Mouse (Mus musculus): Measurements from ENCODE around the gene Cblb. TPM values are rescaled to one million over a fixed set of nuclear protein-coding genes. Genes with fewer than 3 reads are reported as not detected.

Cblb gene
- polyA plus RNA-seq, 1 experiment from 2014 or later: 31.5 TPM

GRCm38 (mm10) chr16:52114473-52114872 lies 83.4 kb downstream of the Cblb start:
- H3K4me2 ChIP-seq (replicated peaks): no peak overlapping the region
- ATAC-seq (ENCODE audit: low FRiP score, low read depth): no peak
- no peak overlapping the region for H3K4me3 ChIP-seq
- H3K4me1 ChIP-seq: peaks cover 9% of the 10 kb centered on the region; the same call in 1 of the 2 replicates
- H3K9me3 ChIP-seq: no peaks in the 10 kb centered on the region
- H3K27ac ChIP-seq: no peak overlapping the region
- WGBS: 68% methylated on average over 4 of the region's 4 CpGs
- H3K27me3 ChIP-seq (replicated peaks): no peaks in the 10 kb centered on the region
- H3K36me3 ChIP-seq: peaks cover 4% of the 10 kb centered on the region
- H3K9ac ChIP-seq: no peak overlapping the region

GRCm38 (mm10) chr16:52119003-52119402 lies 88.0 kb downstream of the Cblb start:
- peaks cover 4% of the 10 kb centered on the region; the same call in 1 of the 2 replicates for H3K36me3 ChIP-seq
- ATAC-seq (ENCODE audit: low FRiP score, low read depth): no peak
- H3K4me1 ChIP-seq: peaks cover 6% of the 10 kb centered on the region; the same call in 1 of the 2 replicates
- H3K4me2 ChIP-seq (replicated peaks): no peak overlapping the region
- no peaks in the 10 kb centered on the region for H3K27me3 ChIP-seq (replicated peaks)
- 69% methylated on average over 4 of the region's 4 CpGs for WGBS
- no peaks in the 10 kb centered on the region for H3K9me3 ChIP-seq
- no peak overlapping the region for H3K27ac ChIP-seq
- no peak overlapping the region for H3K4me3 ChIP-seq
- H3K9ac ChIP-seq: no peak overlapping the region

- H3K9me3 ChIP-seq: no peaks in the 10 kb centered on the region
- no peak overlapping the region for H3K4me3 ChIP-seq
- no peak overlapping the region for H3K27ac ChIP-seq
- H3K36me3 ChIP-seq: peaks cover 4% of the 10 kb centered on the region; the same call in 1 of the 2 replicates
- no peaks in the 10 kb centered on the region for H3K4me1 ChIP-seq
- H3K4me2 ChIP-seq (replicated peaks): no peak overlapping the region
- H3K27me3 ChIP-seq (replicated peaks): no peaks in the 10 kb centered on the region
- H3K9ac ChIP-seq: no peak overlapping the region
- no peak for ATAC-seq (ENCODE audit: low FRiP score, low read depth)
Measured at GRCm38 (mm10) chr16:52124974-52125373, 93.9 kb downstream of the Cblb start.

GRCm38 (mm10) chr16:52125896-52126295 lies 94.9 kb downstream of the Cblb start:
- Histone ChIP-seq H3K9me3 (no peaks in the 10 kb centered on the region), H3K27ac (no peak overlapping the region), H3K9ac (no peak overlapping the region), H3K36me3 (peaks cover 4% of the 10 kb centered on the region; the same call in 1 of the 2 replicates), H3K4me2 (replicated peaks) (no peak overlapping the region), H3K4me1 (no peaks in the 10 kb centered on the region), H3K27me3 (replicated peaks) (no peaks in the 10 kb centered on the region), H3K4me3 (no peak overlapping the region)
- WGBS: 89% methylated on average over 4 of the region's 4 CpGs
- no peak for ATAC-seq (ENCODE audit: low FRiP score, low read depth)

GRCm38 (mm10) chr16:52129357-52129905 lies 98.4 kb downstream of the Cblb start:
- Histone ChIP-seq H3K4me3 (no peak overlapping the region), H3K4me1 (no peaks in the 10 kb centered on the region), H3K36me3 (no peaks in the 10 kb centered on the region), H3K4me2 (replicated peaks) (no peak overlapping the region), H3K9me3 (no peaks in the 10 kb centered on the region), H3K27ac (no peak overlapping the region), H3K9ac (no peak overlapping the region), H3K27me3 (replicated peaks) (no peaks in the 10 kb centered on the region)
- no peak for ATAC-seq (ENCODE audit: low FRiP score, low read depth)
- 89% methylated on average over 5 of the region's 5 CpGs for WGBS

GRCm38 (mm10) chr16:52132808-52133490 lies 101.9 kb downstream of the Cblb start:
- H3K9ac ChIP-seq: no peak overlapping the region
- ATAC-seq (ENCODE audit: low FRiP score, low read depth): no peak
- no peaks in the 10 kb centered on the region; the same call in 1 of the 2 replicates for H3K36me3 ChIP-seq
- 91% methylated on average over 11 of the region's 11 CpGs for WGBS
- H3K4me2 ChIP-seq (replicated peaks): no peak overlapping the region
- peaks cover 5% of the 10 kb centered on the region; the same call in 1 of the 2 replicates for H3K4me1 ChIP-seq
- no peak overlapping the region for H3K27ac ChIP-seq
- H3K4me3 ChIP-seq: no peak overlapping the region
- no peaks in the 10 kb centered on the region for H3K9me3 ChIP-seq
- no peaks in the 10 kb centered on the region for H3K27me3 ChIP-seq (replicated peaks)

GRCm38 (mm10) chr16:52134631-52135227 lies 103.7 kb downstream of the Cblb start:
- H3K4me1 ChIP-seq: peaks cover 5% of the 10 kb centered on the region; the same call in 1 of the 2 replicates
- no peak overlapping the region for H3K27ac ChIP-seq
- H3K36me3 ChIP-seq: no peaks in the 10 kb centered on the region; the same call in 1 of the 2 replicates
- H3K27me3 ChIP-seq (replicated peaks): no peaks in the 10 kb centered on the region
- no peak for ATAC-seq (ENCODE audit: low FRiP score, low read depth)
- 61% methylated on average over 11 of the region's 11 CpGs for WGBS
- H3K4me2 ChIP-seq (replicated peaks): no peak overlapping the region
- no peak overlapping the region for H3K9ac ChIP-seq
- H3K4me3 ChIP-seq: no peak overlapping the region
- no peaks in the 10 kb centered on the region for H3K9me3 ChIP-seq

GRCm38 (mm10) chr16:52135689-52136390 lies 104.8 kb downstream of the Cblb start:
- no peak overlapping the region for H3K27ac ChIP-seq
- no peak for ATAC-seq (ENCODE audit: low FRiP score, low read depth)
- no peak overlapping the region for H3K9ac ChIP-seq
- H3K27me3 ChIP-seq (replicated peaks): no peaks in the 10 kb centered on the region
- H3K9me3 ChIP-seq: no peaks in the 10 kb centered on the region
- 71% methylated on average over 9 of the region's 9 CpGs for WGBS
- peaks cover 5% of the 10 kb centered on the region; the same call in 1 of the 2 replicates for H3K4me1 ChIP-seq
- H3K36me3 ChIP-seq: no peaks in the 10 kb centered on the region; the same call in 1 of the 2 replicates
- no peak overlapping the region for H3K4me2 ChIP-seq (replicated peaks)
- no peak overlapping the region for H3K4me3 ChIP-seq

- Histone ChIP-seq H3K27me3 (replicated peaks) (no peaks in the 10 kb centered on the region), H3K4me2 (replicated peaks) (no peak overlapping the region), H3K27ac (no peak overlapping the region), H3K4me3 (no peak overlapping the region), H3K9ac (no peak overlapping the region), H3K9me3 (no peaks in the 10 kb centered on the region), H3K36me3 (peaks cover 24% of the 10 kb centered on the region), H3K4me1 (no peaks in the 10 kb centered on the region)
- 93% methylated on average over 13 of the region's 13 CpGs for WGBS
- ATAC-seq (ENCODE audit: low FRiP score, low read depth): no peak
Measured at GRCm38 (mm10) chr16:52143101-52143500, 112.1 kb downstream of the Cblb start.

- no peak overlapping the region for H3K4me2 ChIP-seq (replicated peaks)
- no peak for ATAC-seq (ENCODE audit: low FRiP score, low read depth)
- no peak overlapping the region for H3K27ac ChIP-seq
- H3K9ac ChIP-seq: no peak overlapping the region
- peaks cover 28% of the 10 kb centered on the region for H3K36me3 ChIP-seq
- WGBS: 93% methylated on average over 3 of the region's 3 CpGs
- no peaks in the 10 kb centered on the region for H3K4me1 ChIP-seq
- H3K4me3 ChIP-seq: no peak overlapping the region
- no peaks in the 10 kb centered on the region for H3K9me3 ChIP-seq
- H3K27me3 ChIP-seq (replicated peaks): no peaks in the 10 kb centered on the region
Measured at GRCm38 (mm10) chr16:52143818-52144217, 112.8 kb downstream of the Cblb start.

- no peaks in the 10 kb centered on the region for H3K27me3 ChIP-seq (replicated peaks)
- H3K27ac ChIP-seq: no peak overlapping the region
- no peaks in the 10 kb centered on the region for H3K9me3 ChIP-seq
- WGBS: 90% methylated on average over 5 of the region's 5 CpGs
- H3K36me3 ChIP-seq: peaks cover 28% of the 10 kb centered on the region
- no peak overlapping the region for H3K4me2 ChIP-seq (replicated peaks)
- H3K4me1 ChIP-seq: no peaks in the 10 kb centered on the region
- H3K4me3 ChIP-seq: no peak overlapping the region
- no peak overlapping the region for H3K9ac ChIP-seq
- ATAC-seq (ENCODE audit: low FRiP score, low read depth): no peak
Measured at GRCm38 (mm10) chr16:52144792-52145191, 113.8 kb downstream of the Cblb start.

- Histone ChIP-seq H3K9ac (no peak overlapping the region), H3K4me3 (no peak overlapping the region), H3K4me2 (replicated peaks) (no peak overlapping the region), H3K36me3 (peaks cover 28% of the 10 kb centered on the region), H3K27me3 (replicated peaks) (no peaks in the 10 kb centered on the region), H3K9me3 (no peaks in the 10 kb centered on the region), H3K4me1 (no peaks in the 10 kb centered on the region), H3K27ac (no peak overlapping the region)
- WGBS: 90% methylated on average over 4 of the region's 4 CpGs
- ATAC-seq (ENCODE audit: low FRiP score, low read depth): no peak
Measured at GRCm38 (mm10) chr16:52145552-52145951, 114.5 kb downstream of the Cblb start.

Measured in neural tube, embryonic 12.5 days (tissue).